Comparison of ENCODE assay signal across 8 mouse cellular contexts in the genomic region with DNA sequence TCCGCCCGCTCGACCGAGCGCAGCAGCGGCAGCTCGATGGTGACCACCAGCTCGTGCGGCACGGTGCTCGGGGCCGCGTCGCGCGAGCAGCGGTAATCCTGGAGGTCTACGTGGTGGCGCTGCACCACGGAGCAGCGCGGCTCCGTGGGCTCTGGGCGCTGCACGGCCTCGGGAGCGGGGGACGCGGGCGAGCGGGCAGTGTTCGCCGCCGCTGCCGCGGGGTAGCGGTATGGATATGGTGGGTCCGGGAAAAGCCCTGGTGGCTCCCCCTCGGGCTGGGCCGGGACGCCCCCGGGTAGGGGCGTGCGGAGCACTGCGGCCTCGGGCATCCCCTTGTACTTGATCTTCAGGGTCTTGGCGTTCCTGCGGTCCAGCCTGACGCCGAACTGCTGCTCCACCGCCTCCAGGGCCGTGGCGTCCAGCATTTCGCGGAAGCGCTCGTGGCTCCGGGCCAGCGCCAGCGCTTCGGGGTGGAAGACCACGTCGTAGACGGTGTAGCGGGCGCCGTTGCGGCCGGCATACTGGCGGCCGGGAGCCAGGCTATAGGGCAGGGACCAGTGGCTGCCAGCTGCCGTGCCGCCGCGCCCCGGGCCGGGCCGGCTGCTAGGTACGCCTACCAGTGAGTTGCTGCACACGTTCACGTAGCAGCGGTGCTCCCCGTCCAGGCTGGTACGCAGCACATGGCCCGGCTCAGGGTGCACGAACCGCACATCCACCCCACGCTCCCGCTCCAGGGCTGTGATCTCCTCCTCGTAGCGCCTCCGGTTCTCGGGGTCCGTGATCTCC. TPM values are rescaled to one million over a fixed set of nuclear protein-coding genes. Genes with fewer than 3 reads are reported as not detected.
DNase-seq lines count a peak whose midpoint lies in the region; ATAC-seq and TF ChIP-seq lines count a peak whose summit lies in the region.

No protein-coding gene starts in this region.

- ATAC-seq in hindbrain, embryonic 15.5 days (ENCODE audit: low FRiP score, low read depth) = peak; percentile 79

- peak overlapping the region; percentile 99 for H3K4me3 ChIP-seq in gastrocnemius, adult 2 months
- peak overlapping the region; percentile 73 for H3K4me3 ChIP-seq in hindbrain, embryonic 15.5 days
- H3K4me3 ChIP-seq in limb, embryonic 10.5 days = peak overlapping the region; percentile 82

- H3K27me3 ChIP-seq in hindbrain, embryonic 15.5 days = no peaks in the 10 kb centered on the region
- no peaks in the 10 kb centered on the region for H3K27me3 ChIP-seq in limb, embryonic 10.5 days (ENCODE audit: low read depth, poor library complexity, severe bottlenecking)

- peak; percentile 57 for DNase-seq in embryo, embryonic 10 days (ENCODE audit: low spot score)
- DNase-seq in embryo, embryonic 10.5 days (ENCODE audit: low spot score) = no peak
- DNase-seq in cerebellum, postnatal 10 days = peak; percentile 81 to 83
- DNase-seq in gastrocnemius, adult 2 months = peak; percentile 76
- DNase-seq in limb, embryonic 10.5 days (ENCODE audit: low spot score) = peak; percentile 69
- peak; percentile 33 for DNase-seq in mesoderm, embryonic 11.5 days (ENCODE audit: low read depth, low spot score)
- DNase-seq in right cerebral cortex, postnatal 25 days = peak; percentile 65

- TF ChIP-seq CTCF in gastrocnemius, adult 2 months (IDR thresholded peaks at IDR 0.05) = no peak; the same call in 1 of the 2 replicates

- H3K4me1 ChIP-seq in hindbrain, embryonic 15.5 days (replicated peaks) = peaks cover 35% of the 10 kb centered on the region
- peaks cover 26% of the 10 kb centered on the region for H3K4me1 ChIP-seq in limb, embryonic 10.5 days

- peak overlapping the region; percentile 74 for H3K9ac ChIP-seq in hindbrain, embryonic 15.5 days

- H3K4me2 ChIP-seq in hindbrain, embryonic 15.5 days = peak overlapping the region; percentile 84

- intact Hi-C loops in gastrocnemius, adult 2 months (cut with DNase I) = loop anchor here (5.0 to 10.0 kb wide), 2 partner anchors 100 to 377 kb away; a partner anchor contains a TSS

- H3K9me3 ChIP-seq in hindbrain, embryonic 15.5 days = no peaks in the 10 kb centered on the region
- H3K9me3 ChIP-seq in limb, embryonic 10.5 days (replicated peaks) = no peaks in the 10 kb centered on the region

- peak overlapping the region; percentile 98 for H3K27ac ChIP-seq in gastrocnemius, adult 2 months
- peak overlapping the region; percentile 95 for H3K27ac ChIP-seq in hindbrain, embryonic 15.5 days (replicated peaks)
- peak overlapping the region; percentile 93 for H3K27ac ChIP-seq in limb, embryonic 10.5 days

- H3K36me3 ChIP-seq in hindbrain, embryonic 15.5 days = peaks cover 11% of the 10 kb centered on the region; the same call in 1 of the 2 replicates
- H3K36me3 ChIP-seq in limb, embryonic 10.5 days = peaks cover 49% of the 10 kb centered on the region

- under 1% methylated on average over 91 of the region's 94 CpGs for WGBS in hindbrain, embryonic 15.5 days
- under 1% methylated on average over 94 of the region's 94 CpGs for WGBS in limb, embryonic 10.5 days

RNA-seq across cellular contexts. Expression of a gene that starts 0.7 kb away (rescaled TPM):
- total RNA-seq in gastrocnemius, adult 2 months (2021) = under 1 TPM; 0.38 to 0.64 TPM
- polyA plus RNA-seq in hindbrain, embryonic 15.5 days (2015; fragmentation: Nextera tagmentation; extraction: Ambion mirVana) = 7.3 and 9.2 TPM in 2 replicates
- polyA plus RNA-seq in limb, embryonic 10.5 days (2016; fragmentation: Nextera tagmentation; extraction: Ambion mirVana) = 16.7 and 17.0 TPM in 2 replicates

RNA-seq across cellular contexts. Expression of a gene that starts 0.7 kb away (rescaled TPM):
- 1 to 10 TPM; 3.1 to 3.4 TPM for total RNA-seq in gastrocnemius, adult 2 months (2021)
- 14.1 and 15.6 TPM in 2 replicates for polyA plus RNA-seq in hindbrain, embryonic 15.5 days (2015; fragmentation: Nextera tagmentation; extraction: Ambion mirVana)
- 54.8 and 61.0 TPM in 2 replicates for polyA plus RNA-seq in limb, embryonic 10.5 days (2016; fragmentation: Nextera tagmentation; extraction: Ambion mirVana)

RNA-seq across cellular contexts. Expression of a gene that starts 6.5 kb away (rescaled TPM):
- total RNA-seq in gastrocnemius, adult 2 months (2021) = 1 to 10 TPM; 2.0 to 3.2 TPM
- polyA plus RNA-seq in hindbrain, embryonic 15.5 days (2015; fragmentation: Nextera tagmentation; extraction: Ambion mirVana) = 10.0 and 12.4 TPM in 2 replicates
- polyA plus RNA-seq in limb, embryonic 10.5 days (2016; fragmentation: Nextera tagmentation; extraction: Ambion mirVana) = 53.5 and 55.2 TPM in 2 replicates

RNA-seq across cellular contexts. Expression of a gene that starts 13.6 kb away (rescaled TPM):
- total RNA-seq in gastrocnemius, adult 2 months (2021) = 1 to 10 TPM; 6.0 to 7.3 TPM
- polyA plus RNA-seq in hindbrain, embryonic 15.5 days (2015; fragmentation: Nextera tagmentation; extraction: Ambion mirVana) = 40.4 and 43.5 TPM in 2 replicates
- 35.4 and 37.9 TPM in 2 replicates for polyA plus RNA-seq in limb, embryonic 10.5 days (2016; fragmentation: Nextera tagmentation; extraction: Ambion mirVana)

RNA-seq across cellular contexts. Expression of a gene that starts 13.7 kb away (rescaled TPM):
- total RNA-seq in gastrocnemius, adult 2 months (2021) = 100 to 1,000 TPM; 290 to 325 TPM
- polyA plus RNA-seq in hindbrain, embryonic 15.5 days (2015; fragmentation: Nextera tagmentation; extraction: Ambion mirVana) = 332 and 367 TPM in 2 replicates
- 536 and 653 TPM in 2 replicates for polyA plus RNA-seq in limb, embryonic 10.5 days (2016; fragmentation: Nextera tagmentation; extraction: Ambion mirVana)
